Mouse (Mus musculus) hematopoietic multipotent progenitor cell, adult 10-12 weeks (in vitro differentiated cells): ENCODE results near the gene Adgrf2. TPM values are rescaled to one million over a fixed set of nuclear protein-coding genes. Genes with fewer than 3 reads are reported as not detected.

Source experiments
- polyA plus RNA-seq: library from polyadenylated mRNA; stranded (reverse); fragments of >175 nt; gene quantifications from 2 replicates; pipeline ENCODE4 v1.2.3, GENCODE M21; 2012; ENCODE audit warnings: low replicate concordance

Gene Adgrf2
- not detected in 2 replicates for polyA plus RNA-seq

GRCm38 (mm10) chr17:42741801-42742217, at the start of gene Adgrf2:
Adgrf2 (minus strand) TSS chr17:42742179.

GRCm38 (mm10) chr17:42692136-42692535, 49.8 kb downstream of the Adgrf2 start, which contains the start of gene Adgrf4:
Adgrf4 (minus strand) TSS chr17:42692284.

Other genes starting within 250 kb of the Adgrf2 start
- gene Opn5, start 130.8 kb downstream of the Adgrf2 start, polyA plus RNA-seq = not detected in 2 replicates
- not detected in 2 replicates for gene Adgrf4, start 49.9 kb downstream of the Adgrf2 start, polyA plus RNA-seq
- gene Cd2ap, start 134.5 kb upstream of the Adgrf2 start, polyA plus RNA-seq = 21.6 and 34.8 TPM in 2 replicates